In genomic region chr4:81726761-81727723, GRCm38 (mm10) we compare ENCODE assay signal across 9 mouse cellular contexts.
DNase-seq lines count a peak whose midpoint lies in the region; ATAC-seq and TF ChIP-seq lines count a peak whose summit lies in the region.
"Had no signal": no experiment of that assay in that cellular context is flagged by ENCODE, and none has a peak within 500 bp of the region (broad histone marks: within the 10 kb centered on the region; RNA-seq: fewer than 3 reads in every experiment).

No protein-coding gene starts in this region.

- ATAC-seq in intestine, embryonic 16.5 days: no peak
- no peak for ATAC-seq in intestine, postnatal 0 days
- peak; percentile 88 for ATAC-seq in midbrain, postnatal 0 days (ENCODE audit: low FRiP score)

- peak overlapping the region; percentile 10; the same call in 1 of the 2 replicates for H3K27ac ChIP-seq in intestine, embryonic 16.5 days (ENCODE audit: low read length)
- no peak overlapping the region for H3K27ac ChIP-seq in intestine, postnatal 0 days (ENCODE audit: low read depth, low read length)
- H3K27ac ChIP-seq in midbrain, postnatal 0 days (ENCODE audit: low read depth, low read length): peak overlapping the region; percentile 67
- H3K27ac ChIP-seq: liver, embryonic 13.5 days had no signal

- H3K9ac ChIP-seq in intestine, embryonic 16.5 days (ENCODE audit: low read depth, low read length): no peak overlapping the region
- H3K9ac ChIP-seq in intestine, postnatal 0 days (ENCODE audit: low read depth, low read length): no peak overlapping the region
- no peak overlapping the region for H3K9ac ChIP-seq in midbrain, postnatal 0 days (replicated peaks; ENCODE audit: low read length, poor library complexity, severe bottlenecking)
- H3K9ac ChIP-seq: liver, embryonic 13.5 days had no signal

- DNase-seq in cerebellum, postnatal 14 days: peak; percentile 77 to 87
- peak; percentile 9 for DNase-seq in heart, postnatal 4 days
- peak; percentile 91 for DNase-seq in midbrain, postnatal 0 days (ENCODE audit: low spot score)
- DNase-seq in ovary, postnatal 14 days (ENCODE audit: low spot score): no peak
- DNase-seq in B cell, adult 2 months: no peak
- DNase-seq in liver: no peak
- DNase-seq: liver, embryonic 13.5 days had no signal

- H3K4me2 ChIP-seq in intestine, embryonic 16.5 days (ENCODE audit: low read depth, low read length): no peak overlapping the region
- no peak overlapping the region for H3K4me2 ChIP-seq in intestine, postnatal 0 days (replicated peaks; ENCODE audit: low read depth)
- H3K4me2 ChIP-seq in midbrain, postnatal 0 days (ENCODE audit: low read depth, low read length, poor library complexity, severe bottlenecking): no peak overlapping the region
- H3K4me2 ChIP-seq: liver, embryonic 13.5 days had no signal

- no peak for TF ChIP-seq CTCF in intestine, postnatal 0 days (IDR thresholded peaks at IDR 0.05; ENCODE audit: low read depth)
- TF ChIP-seq CTCF in midbrain, postnatal 0 days (IDR thresholded peaks at IDR 0.05): 0 out of 2 replicates have a peak, but pooled peaks have one; percentile 1

- H3K36me3 ChIP-seq in intestine, embryonic 16.5 days (ENCODE audit: control insufficient read depth, insufficient read depth, low read length): no peaks in the 10 kb centered on the region
- no peaks in the 10 kb centered on the region for H3K36me3 ChIP-seq in intestine, postnatal 0 days (ENCODE audit: control insufficient read depth, insufficient read depth)
- no peaks in the 10 kb centered on the region for H3K36me3 ChIP-seq in midbrain, postnatal 0 days (ENCODE audit: insufficient read depth, low read length)
- H3K36me3 ChIP-seq: liver, embryonic 13.5 days had no signal

- 71% methylated on average over 16 of the region's 16 CpGs for WGBS in intestine, embryonic 16.5 days
- WGBS in intestine, postnatal 0 days: 82% methylated on average over 16 of the region's 16 CpGs
- 24% methylated on average over 16 of the region's 16 CpGs for WGBS in midbrain, postnatal 0 days

- no peaks in the 10 kb centered on the region for H3K4me1 ChIP-seq in intestine, embryonic 16.5 days (ENCODE audit: control insufficient read depth, insufficient read depth, low read length)
- no peaks in the 10 kb centered on the region for H3K4me1 ChIP-seq in intestine, postnatal 0 days (replicated peaks; ENCODE audit: control insufficient read depth, insufficient read depth, low read length)
- H3K4me1 ChIP-seq in midbrain, postnatal 0 days (ENCODE audit: insufficient read depth, low read length): no peaks in the 10 kb centered on the region
- H3K4me1 ChIP-seq: liver, embryonic 13.5 days had no signal

- no peaks in the 10 kb centered on the region for H3K27me3 ChIP-seq in intestine, embryonic 16.5 days (replicated peaks; ENCODE audit: control insufficient read depth, insufficient read depth, low read length)
- H3K27me3 ChIP-seq in intestine, postnatal 0 days (replicated peaks; ENCODE audit: control insufficient read depth, insufficient read depth, low read length): no peaks in the 10 kb centered on the region
- H3K27me3 ChIP-seq in midbrain, postnatal 0 days (ENCODE audit: insufficient read depth, low read length): no peaks in the 10 kb centered on the region
- H3K27me3 ChIP-seq: liver, embryonic 13.5 days had no signal

- no peak overlapping the region for H3K4me3 ChIP-seq in intestine, embryonic 16.5 days (ENCODE audit: low read length)
- H3K4me3 ChIP-seq in intestine, postnatal 0 days (ENCODE audit: low read depth, low read length): no peak overlapping the region
- H3K4me3 ChIP-seq in midbrain, postnatal 0 days (ENCODE audit: low read depth, low read length): no peak overlapping the region
- H3K4me3 ChIP-seq: liver, embryonic 13.5 days had no signal

- H3K9me3 ChIP-seq in intestine, embryonic 16.5 days (ENCODE audit: control insufficient read depth, low read length): no peaks in the 10 kb centered on the region
- no peaks in the 10 kb centered on the region for H3K9me3 ChIP-seq in intestine, postnatal 0 days (ENCODE audit: control insufficient read depth)
- no peaks in the 10 kb centered on the region for H3K9me3 ChIP-seq in midbrain, postnatal 0 days (ENCODE audit: low read length)
- H3K9me3 ChIP-seq: liver, embryonic 13.5 days had no signal

Comparison
In these comparisons a context has a peak if more than half of its experiments do, and no peak if none do; other contexts are left out.
1. DNase-seq: peak in cerebellum, postnatal 14 days (2 of 2), heart, postnatal 4 days (single experiment) and midbrain, postnatal 0 days (single experiment); none in ovary, postnatal 14 days (single experiment), B cell, adult 2 months (0 of 2) and liver (single experiment).